Mouse (Mus musculus): Measurements from ENCODE around the gene Adamts17. TPM values are rescaled to one million over a fixed set of nuclear protein-coding genes. Genes with fewer than 3 reads are reported as not detected.

Adamts17 gene
- total RNA-seq, 2 experiments from 2014 or later = not detected

DNA sequence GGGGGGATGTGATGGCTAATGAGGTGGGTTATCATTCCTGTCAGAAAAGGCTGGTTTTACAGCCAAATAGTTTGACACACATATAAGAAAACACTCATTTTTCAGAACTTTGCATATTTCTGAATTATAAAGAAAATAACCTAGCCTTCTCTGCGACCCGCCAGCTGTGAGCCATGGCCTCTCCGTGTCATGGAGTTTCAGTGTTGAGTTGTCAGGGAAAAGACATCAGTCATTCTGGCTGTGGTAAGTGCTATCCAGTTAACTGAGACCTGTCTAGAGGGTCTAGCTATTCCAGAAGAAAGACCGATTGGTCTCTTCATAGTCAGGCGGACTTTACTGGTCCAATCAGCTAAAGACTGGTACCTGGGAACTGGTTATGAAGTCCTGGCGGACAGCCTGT lies 205.7 kb downstream of the Adamts17 start:
- ATAC-seq (replicated peaks; ENCODE audit: low FRiP score, low TSS enrichment, poor library complexity, severe bottlenecking) = no peak

DNA sequence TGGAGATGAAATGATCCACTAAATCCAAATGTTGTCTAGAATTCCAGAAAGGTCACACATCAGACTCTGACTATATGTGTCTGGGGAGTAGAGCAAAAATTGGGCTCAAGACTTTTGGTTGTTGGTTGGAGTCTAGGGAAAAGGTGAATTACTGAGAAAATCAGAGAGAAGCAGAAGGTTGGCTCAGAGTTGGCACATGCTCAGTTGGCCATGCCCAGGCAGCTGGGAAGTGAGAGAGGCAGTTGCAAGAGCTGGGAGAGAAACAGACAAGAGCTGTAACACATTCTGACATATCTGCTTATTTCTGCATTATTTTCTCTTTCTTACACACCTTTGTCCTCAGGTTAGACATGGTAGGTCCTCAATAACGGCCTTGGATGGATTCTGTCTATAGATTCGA lies 209.7 kb downstream of the Adamts17 start:
- no peak for ATAC-seq (replicated peaks; ENCODE audit: low FRiP score, low TSS enrichment, poor library complexity, severe bottlenecking)

DNA sequence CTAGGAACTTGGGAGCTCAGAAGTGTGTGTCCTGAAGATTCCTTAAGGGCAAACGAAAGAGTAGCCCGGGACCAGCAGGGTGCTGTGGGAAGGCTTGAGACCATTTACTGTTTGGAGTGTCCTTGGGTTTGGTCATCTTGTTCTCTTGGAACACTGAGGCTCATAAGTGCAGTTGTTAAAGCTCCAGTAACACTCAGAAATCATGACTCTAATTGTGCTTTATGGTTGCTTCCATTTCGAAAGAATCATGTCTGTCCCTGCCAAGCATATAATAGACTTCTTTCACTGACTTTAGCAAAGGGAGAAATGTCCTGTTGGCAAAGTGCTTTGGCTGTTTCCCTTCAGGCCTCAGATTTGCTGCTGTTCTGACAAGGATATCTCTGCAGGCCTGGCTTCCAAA lies 210.9 kb downstream of the Adamts17 start:
- no peak for ATAC-seq (replicated peaks; ENCODE audit: low FRiP score, low TSS enrichment, poor library complexity, severe bottlenecking)

- ATAC-seq (replicated peaks; ENCODE audit: low FRiP score, low TSS enrichment, poor library complexity, severe bottlenecking) = no peak
Measured at GRCm38 (mm10) chr7:67051089-67051718, 211.7 kb downstream of the Adamts17 start.

DNA sequence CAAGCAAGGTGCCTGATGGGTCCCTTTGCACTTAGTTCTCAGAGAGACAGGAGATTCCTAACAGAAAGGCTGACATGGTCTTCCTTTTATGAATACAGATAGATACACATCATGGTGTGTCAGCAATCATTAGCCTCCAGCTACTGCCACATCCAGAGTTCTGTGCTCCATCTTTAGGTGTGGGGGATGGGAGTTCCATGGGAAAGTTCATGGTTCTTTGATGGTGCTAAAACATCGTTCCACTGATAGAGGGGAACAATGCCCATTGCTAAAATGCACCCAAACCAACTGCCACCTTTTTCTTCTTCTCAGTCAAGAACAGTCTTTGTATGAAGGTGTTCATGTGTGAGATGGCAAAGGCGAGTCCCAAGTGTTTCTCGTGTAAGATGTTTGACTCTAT lies 215.3 kb downstream of the Adamts17 start:
- no peak for ATAC-seq (replicated peaks; ENCODE audit: low FRiP score, low TSS enrichment, poor library complexity, severe bottlenecking)

- ATAC-seq (replicated peaks; ENCODE audit: low FRiP score, low TSS enrichment, poor library complexity, severe bottlenecking) = no peak
Measured at GRCm38 (mm10) chr7:67055510-67055909, 216.0 kb downstream of the Adamts17 start.

- ATAC-seq (replicated peaks; ENCODE audit: low FRiP score, low TSS enrichment, poor library complexity, severe bottlenecking) = peak; percentile 73; the same call in 1 of the 2 replicates
Measured at GRCm38 (mm10) chr7:67061756-67062155, 222.2 kb downstream of the Adamts17 start.

DNA sequence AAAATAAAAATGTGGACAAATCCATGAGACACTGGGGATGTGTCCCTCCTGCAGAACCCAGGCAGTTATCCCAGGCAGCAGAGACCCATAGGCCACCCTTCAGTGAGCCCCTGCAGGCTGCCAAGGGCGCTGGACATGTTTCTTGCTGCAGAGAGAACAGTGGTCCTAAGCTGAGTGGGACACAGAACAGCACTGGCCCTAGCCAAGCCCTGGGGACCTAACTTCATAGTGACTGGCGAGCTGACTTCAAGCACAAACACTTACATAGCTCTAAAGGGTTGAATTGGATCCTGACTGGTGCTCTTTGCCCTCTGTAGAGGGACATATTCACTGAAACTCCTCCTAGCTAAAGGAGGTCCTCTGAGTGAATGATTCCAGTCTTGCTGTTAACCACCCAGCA lies 223.0 kb downstream of the Adamts17 start:
- no peak for ATAC-seq (replicated peaks; ENCODE audit: low FRiP score, low TSS enrichment, poor library complexity, severe bottlenecking)

DNA sequence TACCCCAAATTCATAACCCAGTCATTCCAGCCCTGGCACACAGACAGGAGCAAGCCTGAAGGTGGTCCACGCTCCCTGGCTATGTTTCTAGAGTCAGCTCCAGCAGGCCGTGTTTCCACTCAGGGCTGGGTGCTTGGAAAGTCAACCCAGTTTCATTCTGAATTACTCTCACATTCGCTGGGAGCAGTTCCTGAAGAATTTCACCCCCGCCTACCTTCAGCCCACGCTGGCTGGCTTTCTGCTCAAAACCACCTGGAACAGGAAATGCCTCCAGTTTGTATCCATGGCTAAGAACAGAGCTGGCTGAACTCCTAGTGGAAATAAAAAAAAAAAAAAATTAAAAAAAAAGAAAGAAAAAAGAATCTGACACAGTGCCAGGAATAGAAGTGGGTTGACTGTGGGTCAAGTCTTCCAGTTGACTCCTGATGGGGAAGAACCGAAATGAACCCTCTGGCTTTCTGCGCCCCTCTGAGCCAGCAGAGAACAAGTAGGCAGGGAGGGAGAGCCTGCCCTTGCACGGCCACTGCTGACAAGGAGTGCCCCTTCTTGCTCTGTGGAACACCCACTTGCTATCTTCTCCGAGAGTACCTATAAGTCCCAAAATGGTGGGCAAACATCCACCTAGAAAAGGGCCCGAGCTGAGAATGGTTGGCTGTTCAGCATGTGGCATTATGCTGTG lies 225.2 kb downstream of the Adamts17 start:
- no peak for ATAC-seq (replicated peaks; ENCODE audit: low FRiP score, low TSS enrichment, poor library complexity, severe bottlenecking)

GRCm38 (mm10) chr7:67065631-67066030 lies 226.1 kb downstream of the Adamts17 start:
- ATAC-seq (replicated peaks; ENCODE audit: low FRiP score, low TSS enrichment, poor library complexity, severe bottlenecking) = no peak

GRCm38 (mm10) chr7:67072015-67072685 lies 232.6 kb downstream of the Adamts17 start:
- ATAC-seq (replicated peaks; ENCODE audit: low FRiP score, low TSS enrichment, poor library complexity, severe bottlenecking) = no peak

- ATAC-seq (replicated peaks; ENCODE audit: low FRiP score, low TSS enrichment, poor library complexity, severe bottlenecking) = no peak
Measured at GRCm38 (mm10) chr7:67082751-67083150, 243.2 kb downstream of the Adamts17 start.

DNA sequence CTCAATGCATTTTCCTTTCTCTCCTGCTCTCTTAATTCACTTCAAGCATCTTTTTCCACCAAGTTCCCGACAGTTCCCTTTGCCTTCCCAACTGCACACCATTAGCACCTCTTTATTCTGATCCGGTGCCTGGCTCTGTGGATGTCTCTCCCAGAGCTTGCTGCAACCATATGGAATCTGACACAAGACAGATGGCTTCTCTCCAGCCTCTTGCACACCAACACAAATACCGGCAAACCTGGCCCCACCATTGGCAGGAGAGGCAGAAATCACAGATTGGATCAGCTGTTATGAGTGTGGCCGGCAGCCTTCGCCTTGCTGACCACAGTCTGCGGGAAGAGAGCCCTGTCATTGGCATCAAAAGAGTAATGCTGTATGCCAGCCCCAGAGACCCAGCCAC lies 248.2 kb downstream of the Adamts17 start:
- no peak for ATAC-seq (replicated peaks; ENCODE audit: low FRiP score, low TSS enrichment, poor library complexity, severe bottlenecking)

DNA sequence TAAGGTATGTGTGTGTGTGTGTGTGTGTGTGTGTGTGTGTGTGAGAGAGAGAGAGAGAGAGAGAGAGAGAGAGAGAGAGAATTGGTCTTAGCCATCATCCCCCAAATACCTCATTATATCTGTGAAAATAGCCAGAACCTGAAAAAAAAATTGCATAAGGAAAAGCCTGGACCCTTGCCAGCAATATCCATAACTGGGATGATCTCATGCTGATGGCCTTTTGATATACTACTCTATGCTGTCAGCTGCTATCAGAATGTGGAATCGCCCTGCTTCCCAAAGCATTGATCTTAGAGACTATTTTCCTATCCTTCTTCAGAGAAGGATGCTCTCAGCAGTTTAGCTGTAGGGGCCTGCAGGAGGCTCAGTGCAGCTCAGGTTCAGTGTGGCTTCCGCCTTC lies 257.6 kb downstream of the Adamts17 start:
- ATAC-seq (replicated peaks; ENCODE audit: low FRiP score, low TSS enrichment, poor library complexity, severe bottlenecking) = no peak

DNA sequence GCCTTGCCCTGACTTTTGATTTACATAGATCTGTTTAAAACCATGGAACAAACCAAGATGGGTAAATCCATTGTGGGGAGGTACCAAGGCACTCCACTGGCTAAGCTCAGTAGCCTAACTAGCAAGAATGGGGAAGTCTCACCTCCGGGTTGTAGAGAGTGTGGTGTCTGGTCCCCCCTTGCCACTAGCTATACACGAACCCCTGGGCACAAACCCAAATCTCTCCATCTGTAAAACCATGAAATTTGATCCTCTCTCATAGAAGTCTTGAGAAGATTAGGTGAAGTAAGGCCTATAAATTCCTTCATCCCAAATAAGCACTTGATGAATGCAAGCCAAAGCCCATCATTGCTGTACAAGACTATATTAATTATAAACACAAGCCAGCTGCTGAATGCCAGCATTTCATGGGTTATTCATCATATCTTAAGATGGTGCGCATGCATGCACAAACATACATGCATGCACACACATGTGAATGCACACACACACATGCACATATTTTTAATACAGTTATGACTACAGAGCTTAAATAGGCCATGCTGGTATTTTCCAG lies 262.0 kb downstream of the Adamts17 start:
- ATAC-seq (replicated peaks; ENCODE audit: low FRiP score, low TSS enrichment, poor library complexity, severe bottlenecking) = no peak

DNA sequence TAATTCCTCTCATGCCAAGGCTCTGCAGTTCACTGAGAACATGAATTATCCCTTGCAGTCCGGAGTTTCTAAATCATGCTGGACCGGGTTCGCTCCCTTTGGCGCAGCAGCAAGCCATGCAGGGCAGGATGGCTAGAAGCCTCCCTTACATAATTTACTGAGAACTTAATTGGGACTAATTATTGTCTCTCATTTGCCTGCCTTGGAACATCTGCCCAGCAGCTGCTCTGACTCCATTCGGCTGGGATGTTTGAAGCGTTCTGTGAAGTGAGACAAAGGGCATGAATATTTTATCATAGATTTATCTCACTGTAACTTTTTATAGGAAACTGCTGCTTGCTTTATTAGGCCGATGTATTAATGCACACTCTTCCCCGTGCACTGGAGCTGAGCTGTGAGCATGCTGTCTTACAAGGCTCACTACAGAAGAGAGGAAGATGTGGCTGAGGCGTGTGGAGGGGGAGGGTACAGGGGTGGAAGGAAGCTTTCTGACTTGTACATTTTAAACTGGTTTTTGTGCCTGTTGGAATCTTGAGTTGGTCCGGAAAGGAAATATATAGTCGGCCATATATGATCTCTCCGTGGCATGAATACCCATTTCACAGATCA lies 271.1 kb downstream of the Adamts17 start:
- no peak for ATAC-seq (replicated peaks; ENCODE audit: low FRiP score, low TSS enrichment, poor library complexity, severe bottlenecking)

DNA sequence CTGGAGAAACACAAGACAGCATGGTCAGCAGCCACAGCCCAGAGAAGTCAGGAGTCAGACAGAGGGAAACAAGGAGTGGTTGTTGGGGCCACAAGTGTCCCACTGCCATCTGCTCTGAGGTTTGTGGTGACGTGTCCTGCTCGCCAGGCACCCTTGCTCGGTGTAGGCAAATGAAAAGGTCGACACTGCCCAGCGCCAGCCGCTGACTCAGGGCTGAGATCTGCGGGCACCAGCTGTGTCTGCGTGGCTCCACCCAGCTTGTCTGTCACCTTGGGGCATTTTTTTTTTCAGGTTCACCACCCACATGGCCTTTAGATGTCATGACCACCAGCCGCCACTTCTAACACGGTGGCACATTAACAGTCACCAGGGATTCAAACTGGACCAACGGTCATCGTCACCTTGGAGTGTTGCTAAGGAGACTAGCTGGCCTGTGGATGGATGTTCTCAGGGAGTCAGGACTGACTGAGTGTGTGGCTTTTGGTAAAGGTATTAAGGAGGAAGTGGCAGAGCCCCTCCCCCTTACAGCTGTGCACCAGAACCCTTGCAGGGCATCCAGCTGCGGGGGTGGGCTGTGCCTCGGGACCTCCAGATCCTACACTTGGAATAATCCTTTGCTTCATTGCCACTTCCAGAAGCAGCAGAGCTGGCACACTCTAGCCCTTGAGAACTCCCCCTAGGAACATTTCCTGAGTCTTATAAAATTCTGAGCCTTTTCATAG lies 273.1 kb downstream of the Adamts17 start:
- ATAC-seq (replicated peaks; ENCODE audit: low FRiP score, low TSS enrichment, poor library complexity, severe bottlenecking) = peak; percentile 59

- ATAC-seq (replicated peaks; ENCODE audit: low FRiP score, low TSS enrichment, poor library complexity, severe bottlenecking) = no peak
Measured at GRCm38 (mm10) chr7:67114056-67114455, 274.5 kb downstream of the Adamts17 start.

- ATAC-seq (replicated peaks; ENCODE audit: low FRiP score, low TSS enrichment, poor library complexity, severe bottlenecking) = no peak
Measured at GRCm38 (mm10) chr7:67115056-67115455, 275.5 kb downstream of the Adamts17 start.
